Mouse (Mus musculus): ENCODE measurements at regions not wholly inside any gene's neighbourhood (a gene's known extent, or its start where the extent isn't known, plus 50 kb on each side); places are given as distances from the start of the nearest gene placed in this dataset.

DNA sequence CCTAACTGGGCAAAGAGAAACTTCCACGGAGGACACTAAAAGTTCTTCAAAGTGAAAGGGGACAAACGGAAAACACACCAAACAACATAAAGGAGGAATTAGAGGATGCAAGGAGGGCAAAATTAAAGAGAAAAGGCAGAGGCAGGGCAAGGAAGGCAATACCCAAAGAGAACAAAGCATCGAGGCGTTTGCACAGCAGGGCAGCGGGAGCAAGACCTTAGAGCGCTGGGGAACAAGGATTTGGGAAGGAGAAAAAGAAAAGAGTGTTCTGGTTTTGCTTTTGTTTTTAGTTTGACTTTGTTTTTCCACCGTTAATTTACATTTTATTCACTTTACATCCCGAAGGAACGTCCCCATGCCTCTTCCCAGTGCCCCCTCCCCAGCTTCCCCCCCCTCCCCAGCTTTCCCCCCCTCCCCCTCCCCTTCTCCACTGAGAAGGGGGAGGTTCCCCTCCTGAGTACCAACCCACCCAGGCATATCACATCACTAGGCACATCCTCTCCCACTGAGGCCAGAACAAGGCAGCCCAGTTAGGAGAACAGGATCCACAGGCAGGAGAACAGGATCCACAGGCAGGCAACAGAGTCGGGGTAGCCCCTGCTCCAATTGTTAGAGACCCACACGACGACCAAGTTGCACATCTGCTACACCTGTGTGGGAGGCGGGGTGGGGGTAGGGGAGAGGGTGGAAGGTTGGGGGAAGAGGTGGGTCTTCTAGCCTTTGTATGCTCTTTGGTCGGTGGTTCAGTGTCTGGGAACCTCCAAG, 130.7 kb upstream of the Fat1 start:
- no peaks in the 10 kb centered on the region for H3K27me3 ChIP-seq (ENCODE audit: insufficient read depth, low read length)
- no peaks in the 10 kb centered on the region for H3K36me3 ChIP-seq (ENCODE audit: insufficient read depth, low read length)
- no peak overlapping the region for H3K4me3 ChIP-seq (replicated peaks; ENCODE audit: low read length)
- H3K4me1 ChIP-seq (replicated peaks; ENCODE audit: low read depth, low read length) = peaks cover 17% of the 10 kb centered on the region
- TF ChIP-seq NANOG (IDR thresholded peaks at IDR 0.05; ENCODE audit: borderline replicate concordance, low read length) (no peak), POU5F1 (IDR thresholded peaks at IDR 0.05; ENCODE audit: borderline replicate concordance, low read length) (no peak), CTCF (conservative IDR thresholded peaks at IDR 0.05; ENCODE audit: low read length) (no peak)
- peaks cover 12% of the 10 kb centered on the region for H3K9me3 ChIP-seq (ENCODE audit: low read length)

DNA sequence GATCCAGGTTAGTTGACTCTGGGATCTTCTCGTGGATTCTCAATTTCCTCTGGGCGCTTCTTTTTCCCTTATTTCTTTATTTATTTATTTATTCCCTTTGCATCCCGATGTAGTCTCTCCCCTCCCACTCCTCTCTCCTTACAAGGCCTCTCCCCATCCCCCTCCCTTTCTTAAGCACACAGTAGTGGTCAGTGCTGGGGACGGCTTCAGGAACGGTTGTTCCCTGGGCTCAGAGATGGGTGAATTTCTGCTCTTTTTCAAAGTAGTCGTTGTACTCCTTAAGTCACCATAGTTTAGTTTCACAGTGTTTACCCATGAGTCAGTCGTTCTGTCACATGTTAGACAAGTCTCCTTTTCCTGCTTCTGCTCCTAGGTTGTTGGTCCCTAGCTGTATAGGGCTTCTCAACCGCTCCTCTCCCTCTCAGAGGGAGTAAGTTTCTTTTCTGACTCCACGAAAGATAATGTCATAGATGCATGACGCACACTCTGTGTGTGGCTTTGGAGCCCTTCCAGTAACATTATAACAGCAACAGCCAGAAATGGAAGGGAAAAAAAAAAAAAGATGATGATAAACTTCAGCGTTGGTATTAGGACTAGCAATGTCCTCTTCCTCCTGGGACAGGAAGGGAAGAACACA, 129.9 kb upstream of the Fat1 start:
- TF ChIP-seq CTCF (conservative IDR thresholded peaks at IDR 0.05; ENCODE audit: low read length) = no peak
- no peaks in the 10 kb centered on the region for H3K27me3 ChIP-seq (ENCODE audit: insufficient read depth, low read length)

DNA sequence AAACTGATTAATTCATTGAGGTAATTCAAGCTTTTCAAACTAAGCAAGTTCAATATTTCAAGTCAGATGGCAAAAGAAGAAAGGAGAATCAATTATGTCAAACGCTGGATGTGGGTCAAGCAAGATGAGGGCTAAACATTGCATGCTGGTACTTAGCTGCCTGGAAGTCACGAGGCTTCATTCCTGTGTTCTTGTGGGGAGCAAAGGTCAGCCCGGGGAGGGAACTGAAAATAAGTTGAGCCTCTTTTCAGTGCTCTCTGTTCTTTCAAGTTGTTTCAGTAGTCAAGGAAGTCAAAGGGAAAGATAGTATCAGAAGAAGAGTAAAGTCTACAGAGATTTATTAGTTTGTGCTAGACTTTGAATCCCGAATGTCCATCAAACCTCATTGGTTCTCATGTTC, 122.9 kb upstream of the Fat1 start:
- H3K27me3 ChIP-seq (ENCODE audit: insufficient read depth, low read length) = no peaks in the 10 kb centered on the region
- TF ChIP-seq POU5F1 (IDR thresholded peaks at IDR 0.05; ENCODE audit: borderline replicate concordance, low read length) = no peak
- TF ChIP-seq CTCF (conservative IDR thresholded peaks at IDR 0.05; ENCODE audit: low read length) = no peak
- TF ChIP-seq NANOG (IDR thresholded peaks at IDR 0.05; ENCODE audit: borderline replicate concordance, low read length) = no peak

More for the DNA sequence above, 129.9 kb upstream of the Fat1 start:
- H3K4me1 ChIP-seq (replicated peaks; ENCODE audit: low read depth, low read length) = peaks cover 17% of the 10 kb centered on the region
- H3K4me3 ChIP-seq (replicated peaks; ENCODE audit: low read length) = no peak overlapping the region
- H3K36me3 ChIP-seq (ENCODE audit: insufficient read depth, low read length) = no peaks in the 10 kb centered on the region
- peaks cover 12% of the 10 kb centered on the region for H3K9me3 ChIP-seq (ENCODE audit: low read length)

DNA sequence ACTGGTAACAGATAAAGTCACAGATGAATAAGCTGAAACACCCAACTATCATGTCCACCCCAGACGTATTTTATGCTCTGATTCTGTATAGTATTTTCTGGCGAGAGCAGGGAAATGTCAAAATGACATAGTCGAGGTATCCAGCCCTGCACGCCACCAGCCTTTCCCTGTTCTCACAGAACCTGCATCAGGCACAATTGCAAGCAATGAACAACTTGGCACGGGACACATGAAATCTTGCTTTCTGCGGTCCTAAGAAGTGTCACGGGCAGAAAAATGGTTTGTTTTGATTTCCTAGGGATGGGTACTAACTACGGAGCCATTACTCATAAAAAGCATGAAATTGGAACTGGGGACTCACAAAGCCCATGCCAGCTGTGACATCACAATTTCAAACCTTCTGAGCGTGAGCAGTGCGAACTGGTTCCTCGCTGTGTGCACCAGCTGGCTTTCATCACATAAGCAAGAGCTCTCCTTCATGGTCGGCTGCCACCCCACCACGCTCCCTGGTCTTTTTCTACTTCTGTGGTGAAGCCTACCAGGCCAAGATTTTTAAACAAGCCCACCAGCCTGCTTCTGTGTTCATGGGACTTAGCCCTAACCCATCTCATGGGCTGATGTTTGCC, 117.6 kb upstream of the Fat1 start:
- TF ChIP-seq CTCF (conservative IDR thresholded peaks at IDR 0.05; ENCODE audit: low read length) (no peak), POU5F1 (IDR thresholded peaks at IDR 0.05; ENCODE audit: borderline replicate concordance, low read length) (no peak), NANOG (IDR thresholded peaks at IDR 0.05; ENCODE audit: borderline replicate concordance, low read length) (no peak)
- no peaks in the 10 kb centered on the region for H3K4me1 ChIP-seq (replicated peaks; ENCODE audit: low read depth, low read length)

More for the DNA sequence above, 122.9 kb upstream of the Fat1 start:
- Histone ChIP-seq H3K36me3 (ENCODE audit: insufficient read depth, low read length) (no peaks in the 10 kb centered on the region), H3K4me3 (replicated peaks; ENCODE audit: low read length) (no peak overlapping the region), H3K4me1 (replicated peaks; ENCODE audit: low read depth, low read length) (no peaks in the 10 kb centered on the region), H3K9me3 (ENCODE audit: low read length) (no peaks in the 10 kb centered on the region)

DNA sequence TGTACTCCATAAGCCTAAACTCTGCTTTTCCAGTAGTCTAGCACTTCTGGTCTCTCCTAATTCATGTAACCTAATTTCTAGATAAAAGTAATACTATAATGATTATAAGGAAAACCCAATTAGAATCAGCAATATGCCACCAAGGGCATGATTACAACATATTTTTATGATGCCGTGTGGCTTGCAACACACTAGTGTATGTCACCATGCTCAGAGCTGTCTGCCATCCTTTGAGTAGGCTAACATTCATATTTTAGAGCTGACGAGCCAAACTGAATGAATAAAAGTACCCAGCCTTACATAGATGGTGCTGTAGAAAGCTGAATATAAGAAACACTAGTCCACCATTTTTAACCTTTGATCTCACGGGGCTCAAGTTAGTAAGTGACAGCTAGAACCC, 116.0 kb upstream of the Fat1 start:
- Histone ChIP-seq H3K27me3 (ENCODE audit: insufficient read depth, low read length) (no peaks in the 10 kb centered on the region), H3K4me3 (replicated peaks; ENCODE audit: low read length) (no peak overlapping the region), H3K36me3 (ENCODE audit: insufficient read depth, low read length) (no peaks in the 10 kb centered on the region), H3K9me3 (ENCODE audit: low read length) (peaks cover 29% of the 10 kb centered on the region), H3K4me1 (replicated peaks; ENCODE audit: low read depth, low read length) (no peaks in the 10 kb centered on the region)
- TF ChIP-seq NANOG (IDR thresholded peaks at IDR 0.05; ENCODE audit: borderline replicate concordance, low read length) (no peak), POU5F1 (IDR thresholded peaks at IDR 0.05; ENCODE audit: borderline replicate concordance, low read length) (no peak), CTCF (conservative IDR thresholded peaks at IDR 0.05; ENCODE audit: low read length) (no peak)

More for the DNA sequence above, 117.6 kb upstream of the Fat1 start:
- H3K9me3 ChIP-seq (ENCODE audit: low read length) = peaks cover 15% of the 10 kb centered on the region; the same call in 1 of the 2 replicates
- no peak overlapping the region for H3K4me3 ChIP-seq (replicated peaks; ENCODE audit: low read length)
- no peaks in the 10 kb centered on the region for H3K27me3 ChIP-seq (ENCODE audit: insufficient read depth, low read length)
- H3K36me3 ChIP-seq (ENCODE audit: insufficient read depth, low read length) = no peaks in the 10 kb centered on the region

DNA sequence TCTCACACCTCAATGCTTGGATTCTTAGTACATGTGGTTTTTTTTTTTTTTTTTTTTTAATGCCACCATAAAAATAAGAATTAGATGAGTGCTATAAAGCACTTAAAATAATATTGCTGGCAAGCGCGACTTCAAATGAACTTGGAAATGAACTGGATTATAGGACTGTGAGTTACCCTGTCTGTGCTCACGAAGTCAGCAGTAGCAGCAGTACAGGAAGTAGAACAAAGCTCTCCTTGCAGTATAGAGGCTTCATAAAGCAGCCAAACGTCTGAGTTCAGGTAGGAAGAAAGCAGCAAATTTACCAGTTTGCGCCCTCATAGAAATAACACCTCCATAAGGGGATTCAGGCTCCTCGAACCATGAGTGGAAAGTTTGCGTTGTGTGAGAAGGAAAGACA, 115.6 kb upstream of the Fat1 start:
- Histone ChIP-seq H3K27me3 (ENCODE audit: insufficient read depth, low read length) (no peaks in the 10 kb centered on the region), H3K4me1 (replicated peaks; ENCODE audit: low read depth, low read length) (no peaks in the 10 kb centered on the region), H3K4me3 (replicated peaks; ENCODE audit: low read length) (no peak overlapping the region), H3K9me3 (ENCODE audit: low read length) (peaks cover 29% of the 10 kb centered on the region), H3K36me3 (ENCODE audit: insufficient read depth, low read length) (no peaks in the 10 kb centered on the region)
- TF ChIP-seq NANOG (IDR thresholded peaks at IDR 0.05; ENCODE audit: borderline replicate concordance, low read length) (no peak), POU5F1 (IDR thresholded peaks at IDR 0.05; ENCODE audit: borderline replicate concordance, low read length) (no peak), CTCF (conservative IDR thresholded peaks at IDR 0.05; ENCODE audit: low read length) (no peak)

DNA sequence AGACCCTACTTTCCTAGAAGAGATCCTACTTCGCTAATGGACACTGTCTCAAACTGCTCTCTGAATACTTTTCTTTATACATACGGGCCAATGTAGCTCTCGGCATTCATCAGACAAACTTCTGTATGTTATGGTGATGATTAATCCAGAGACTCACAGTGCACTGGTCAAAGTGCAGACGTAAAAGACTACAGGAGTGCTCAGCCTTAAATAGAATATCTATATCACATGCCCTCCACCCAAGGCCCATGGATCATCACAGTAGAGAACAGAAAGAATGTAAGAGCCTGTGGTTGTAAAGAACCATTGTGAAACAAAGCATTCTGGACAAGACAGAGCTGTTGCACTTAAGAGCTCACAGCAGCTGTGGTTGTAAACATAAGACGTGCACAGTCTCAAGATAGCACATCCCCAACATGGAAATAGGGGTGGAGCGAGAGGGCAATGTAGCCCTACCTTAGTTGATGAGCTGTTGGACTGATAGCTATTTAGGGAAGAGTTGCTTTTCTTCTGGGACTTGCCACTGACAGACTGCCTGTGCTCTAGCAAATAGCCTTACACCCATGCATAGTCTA, 110.0 kb upstream of the Fat1 start:
- Histone ChIP-seq H3K36me3 (ENCODE audit: insufficient read depth, low read length) (no peaks in the 10 kb centered on the region), H3K4me1 (replicated peaks; ENCODE audit: low read depth, low read length) (no peaks in the 10 kb centered on the region), H3K27me3 (ENCODE audit: insufficient read depth, low read length) (no peaks in the 10 kb centered on the region), H3K9me3 (ENCODE audit: low read length) (peaks cover 29% of the 10 kb centered on the region), H3K4me3 (replicated peaks; ENCODE audit: low read length) (no peak overlapping the region)
- TF ChIP-seq NANOG (IDR thresholded peaks at IDR 0.05; ENCODE audit: borderline replicate concordance, low read length) (no peak), POU5F1 (IDR thresholded peaks at IDR 0.05; ENCODE audit: borderline replicate concordance, low read length) (no peak), CTCF (conservative IDR thresholded peaks at IDR 0.05; ENCODE audit: low read length) (no peak)

DNA sequence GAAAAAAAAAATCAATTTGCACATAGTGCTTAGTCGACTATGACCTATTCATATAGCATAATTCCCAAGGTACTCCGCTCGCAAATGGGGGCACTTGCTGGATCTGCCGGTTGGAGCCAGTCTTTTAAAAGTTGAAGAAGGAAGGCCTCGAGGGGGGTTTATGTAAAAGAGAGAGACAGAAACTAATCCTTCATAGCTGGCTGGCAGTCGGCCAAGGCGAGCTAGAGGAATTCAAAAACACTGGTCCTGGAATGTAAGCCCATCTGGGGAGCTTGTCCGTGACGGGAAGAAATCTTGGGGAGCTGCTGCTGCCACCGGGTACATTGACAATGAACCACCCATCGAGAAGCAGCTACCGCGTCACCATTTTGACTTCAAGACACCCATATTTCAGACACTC, 108.3 kb upstream of the Fat1 start:
- no peak for TF ChIP-seq CTCF (conservative IDR thresholded peaks at IDR 0.05; ENCODE audit: low read length)
- TF ChIP-seq POU5F1 (IDR thresholded peaks at IDR 0.05; ENCODE audit: borderline replicate concordance, low read length) = no peak
- TF ChIP-seq NANOG (IDR thresholded peaks at IDR 0.05; ENCODE audit: borderline replicate concordance, low read length) = no peak
- Histone ChIP-seq H3K36me3 (ENCODE audit: insufficient read depth, low read length) (no peaks in the 10 kb centered on the region), H3K9me3 (ENCODE audit: low read length) (peaks cover 19% of the 10 kb centered on the region), H3K27me3 (ENCODE audit: insufficient read depth, low read length) (no peaks in the 10 kb centered on the region), H3K4me1 (replicated peaks; ENCODE audit: low read depth, low read length) (no peaks in the 10 kb centered on the region), H3K4me3 (replicated peaks; ENCODE audit: low read length) (no peak overlapping the region)
